Mouse (Mus musculus): Measurements from ENCODE around the gene 2300009A05Rik. TPM values are rescaled to one million over a fixed set of nuclear protein-coding genes. Genes with fewer than 3 reads are reported as not detected.
A peak's percentile ranks its signal among the peaks of the same experiment; 100 is the strongest.

Gene 2300009A05Rik
- total RNA-seq (2021), result 10 to 100 TPM; 39.5 to 65.7 TPM
- long read RNA-seq, experiment 1, transcript 2300009A05Rik-201 (2 exons, 595 nt), result major isoform, 84 of 91 reads
- long read RNA-seq, experiment 1, partial matches to known transcripts, result 4 of 91 reads
- long read RNA-seq, experiment 1, other reads (novel, unspliced or antisense), result 0 of 91 reads
- long read RNA-seq, experiment 2, transcript 2300009A05Rik-201 (2 exons, 595 nt), result major isoform, 27 of 29 reads
- long read RNA-seq, experiment 2, partial matches to known transcripts, result 0 of 29 reads
- long read RNA-seq, experiment 2, other reads (novel, unspliced or antisense), result 0 of 29 reads

DNA sequence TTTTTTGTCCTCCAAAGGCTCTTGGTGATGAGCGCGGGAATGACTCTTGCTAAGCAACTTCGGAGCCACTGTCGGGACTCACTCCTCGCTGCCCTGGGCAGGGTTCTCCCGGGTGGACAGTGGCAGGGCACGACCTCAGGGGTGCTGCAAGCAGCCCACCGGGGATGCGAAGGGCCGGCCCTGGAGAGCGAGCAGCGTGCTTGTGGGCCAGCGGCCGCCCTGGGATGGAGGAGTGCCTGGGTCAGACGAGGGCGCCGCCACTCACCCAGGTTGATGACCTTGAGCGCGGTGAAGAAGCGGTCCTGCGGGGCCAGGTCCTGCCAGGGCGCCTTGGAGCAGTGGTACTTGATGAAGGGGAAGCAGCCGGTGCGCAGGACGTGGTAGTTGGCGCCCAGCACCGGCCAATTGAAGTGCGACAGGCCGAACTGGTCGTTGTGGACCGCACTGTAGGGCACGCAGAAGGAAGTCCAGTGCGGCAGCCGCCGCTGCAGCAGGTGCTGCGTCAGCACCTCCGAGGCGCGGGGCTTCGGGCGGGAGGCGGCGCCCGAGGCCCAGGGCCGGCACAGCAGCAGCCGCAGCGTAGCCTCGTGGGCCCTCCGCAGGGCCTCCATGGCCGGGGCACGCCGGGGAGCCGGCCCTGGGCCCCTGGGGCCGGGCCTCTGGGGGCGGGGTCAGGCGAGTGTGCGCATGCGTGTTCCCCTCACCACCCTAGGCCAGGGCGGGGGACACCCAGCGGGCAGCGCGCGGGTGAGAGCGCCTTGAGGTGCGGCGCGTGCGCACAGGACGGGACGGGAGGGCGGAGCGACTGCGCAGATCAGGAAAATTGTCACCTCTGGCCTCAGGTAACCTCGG lies at the start of gene 2300009A05Rik:
Gene 2300009A05Rik (minus strand): TSS at position 636 of the 852 bp plus-strand sequence.
- peak; percentile 99 for DNase-seq

DNA sequence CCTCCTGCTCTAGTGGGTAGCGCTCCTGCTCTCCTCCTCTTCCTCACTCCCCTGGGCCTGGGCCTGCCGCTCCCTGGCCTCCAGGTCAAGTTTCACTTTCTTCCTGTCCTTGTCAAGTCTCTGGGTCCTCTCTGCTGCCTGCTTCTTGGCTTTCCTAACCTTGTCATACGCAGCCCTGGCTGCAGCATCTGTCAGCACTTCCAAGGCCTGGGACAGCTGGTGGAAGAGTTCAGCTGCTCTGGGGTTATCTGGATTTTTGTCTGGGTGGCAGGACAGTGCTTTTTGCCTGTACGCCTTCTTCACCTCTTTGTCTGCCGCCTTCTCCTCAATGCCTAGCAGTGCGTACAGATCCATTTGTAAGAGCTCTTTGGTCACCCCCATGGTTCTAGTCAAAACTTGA lies 44.6 kb upstream of the 2300009A05Rik start:
- no peak for DNase-seq

DNA sequence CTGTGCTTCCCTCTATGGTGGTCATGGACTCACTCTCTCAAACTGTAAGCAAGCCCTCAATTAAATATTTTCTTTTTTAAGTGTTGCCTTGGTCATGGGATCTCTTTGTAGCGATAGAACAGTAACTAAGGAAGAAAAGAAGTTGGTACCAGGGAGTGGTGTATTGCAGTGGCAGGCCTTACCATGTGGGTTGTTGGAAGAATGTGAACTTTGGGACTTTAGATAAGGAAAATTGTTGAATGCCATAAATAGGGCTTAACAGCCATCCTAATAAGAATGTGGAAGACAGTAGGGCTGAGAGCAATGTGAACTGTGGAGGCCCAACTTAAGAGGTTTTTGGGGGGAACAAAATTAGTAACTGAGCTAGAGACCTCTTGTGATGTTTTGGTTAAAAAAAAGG lies 31.6 kb upstream of the 2300009A05Rik start:
- no peak for DNase-seq

DNA sequence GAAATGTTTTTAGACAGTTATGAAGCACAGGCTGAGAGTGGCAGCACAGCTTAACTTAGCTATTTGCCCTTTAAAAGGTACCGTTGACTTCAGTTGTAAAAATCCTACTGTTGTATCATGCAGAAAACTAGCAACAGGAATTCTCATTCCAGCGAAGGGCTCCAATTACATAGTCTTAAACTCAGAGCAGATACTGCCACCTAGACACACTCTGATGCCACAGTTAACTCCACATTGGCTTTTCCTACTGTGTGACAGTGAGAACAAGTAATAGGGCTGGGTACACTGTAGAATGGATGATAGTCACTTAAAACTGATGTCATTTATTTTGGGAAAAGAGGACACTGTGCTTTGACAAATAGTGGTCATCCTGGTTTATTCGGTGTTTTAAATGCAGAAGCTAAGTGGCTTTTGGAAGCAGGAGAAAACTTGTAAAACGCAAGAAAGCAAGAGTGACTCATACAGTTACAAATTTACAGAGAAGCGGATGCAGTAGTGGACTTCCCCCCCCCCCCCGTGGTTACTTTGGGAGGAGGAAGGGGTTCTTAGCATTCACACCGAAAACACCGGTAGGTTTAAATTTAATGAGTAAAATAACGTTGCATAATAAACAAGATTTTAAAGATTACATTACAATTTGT lies 22.2 kb upstream of the 2300009A05Rik start:
- no peak for DNase-seq

DNA sequence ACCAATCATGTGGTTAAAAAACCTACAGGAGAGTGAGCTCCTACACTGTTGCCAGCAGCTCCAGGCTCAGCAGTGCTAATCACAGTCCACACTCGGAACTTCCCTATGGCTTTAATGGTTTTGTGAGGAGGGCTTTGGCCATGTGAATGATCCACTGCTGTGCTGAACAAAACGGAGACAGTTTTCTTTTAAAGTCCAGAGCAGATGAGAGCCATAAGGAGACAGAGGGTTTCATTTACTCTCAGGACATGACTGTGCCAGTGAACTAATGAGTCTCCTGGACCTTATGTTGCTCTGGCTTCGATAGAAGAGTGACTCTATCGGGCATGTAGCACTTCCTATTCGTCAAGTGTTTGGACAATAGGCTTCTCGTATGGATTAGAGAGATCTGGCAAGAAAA lies 21.4 kb upstream of the 2300009A05Rik start:
- DNase-seq, result no peak

DNA sequence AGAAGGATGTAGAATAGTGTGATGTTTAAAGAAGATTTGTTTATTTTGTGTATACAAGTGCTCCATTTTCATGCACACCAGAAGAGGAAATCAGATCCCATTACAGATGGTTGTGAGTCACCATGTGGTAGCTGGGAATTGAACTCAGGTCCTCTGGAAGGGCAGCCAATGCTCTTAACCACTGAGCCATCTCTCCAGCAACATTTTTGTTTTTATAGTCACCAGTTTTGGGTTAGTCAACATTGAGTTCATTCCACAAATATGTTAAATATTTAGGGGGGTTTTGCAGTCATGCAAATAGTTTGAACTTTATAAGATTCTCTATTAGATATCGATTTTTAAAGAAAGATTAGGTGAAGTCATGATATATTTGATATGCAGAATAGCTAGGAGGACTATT lies 1.1 kb upstream of the 2300009A05Rik start:
- DNase-seq, result no peak

DNA sequence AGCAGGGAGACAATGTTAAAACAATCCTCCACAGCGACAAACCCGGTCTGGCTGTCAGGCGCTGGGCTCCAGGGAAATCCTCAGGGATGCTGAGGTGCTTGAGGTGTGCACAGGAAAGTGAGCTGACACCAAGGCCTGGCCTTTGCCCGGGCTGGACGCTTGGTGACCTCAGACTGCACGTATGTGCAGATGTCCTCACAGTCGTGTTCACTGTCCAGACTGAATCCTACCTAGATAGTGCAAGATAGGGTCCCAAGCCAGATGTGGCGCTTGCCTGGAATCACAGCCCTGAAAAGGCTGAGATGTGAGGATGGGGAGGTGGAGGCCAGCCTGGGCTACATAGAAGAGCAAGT lies 393 bp upstream of the 2300009A05Rik start:
- DNase-seq, result no peak

DNA sequence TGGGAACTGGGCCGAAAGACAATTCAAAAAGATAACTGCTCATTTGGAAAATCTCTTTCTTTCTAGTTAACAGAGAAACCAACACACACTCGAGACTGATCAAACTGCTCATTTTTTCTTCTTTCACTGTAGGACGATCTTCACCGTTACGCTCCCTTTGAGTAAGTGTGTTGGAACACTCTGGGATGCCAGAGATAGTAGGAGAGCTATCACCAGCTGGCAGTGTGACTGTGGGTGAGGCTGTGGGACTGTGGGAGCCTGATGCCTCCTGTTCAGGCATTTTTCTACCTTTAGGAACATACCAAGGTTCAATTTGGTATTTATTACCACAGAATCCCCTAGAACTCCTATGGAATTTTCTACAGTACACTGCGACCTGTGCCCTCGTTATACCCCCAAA lies 3.4 kb downstream of the 2300009A05Rik start:
- no peak for DNase-seq

DNA sequence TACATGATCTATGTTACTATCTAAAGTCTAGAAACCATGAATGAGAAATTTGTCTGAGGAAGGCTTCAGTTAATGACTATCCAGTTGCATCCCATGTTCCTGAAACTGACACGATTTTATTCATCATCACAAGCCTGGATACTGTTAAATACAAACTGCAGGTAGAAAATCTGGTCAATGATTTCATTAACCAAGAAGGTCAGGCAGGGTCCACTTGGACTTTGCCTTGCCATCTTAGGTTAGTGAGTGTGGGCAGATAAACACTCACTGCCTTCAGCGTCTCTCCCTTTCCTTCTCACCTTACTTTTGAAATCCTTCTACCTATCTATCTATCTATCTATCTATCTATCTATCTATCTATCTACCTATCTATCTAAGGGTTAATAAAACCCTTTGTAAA lies 7.7 kb downstream of the 2300009A05Rik start:
- DNase-seq, result no peak

DNA sequence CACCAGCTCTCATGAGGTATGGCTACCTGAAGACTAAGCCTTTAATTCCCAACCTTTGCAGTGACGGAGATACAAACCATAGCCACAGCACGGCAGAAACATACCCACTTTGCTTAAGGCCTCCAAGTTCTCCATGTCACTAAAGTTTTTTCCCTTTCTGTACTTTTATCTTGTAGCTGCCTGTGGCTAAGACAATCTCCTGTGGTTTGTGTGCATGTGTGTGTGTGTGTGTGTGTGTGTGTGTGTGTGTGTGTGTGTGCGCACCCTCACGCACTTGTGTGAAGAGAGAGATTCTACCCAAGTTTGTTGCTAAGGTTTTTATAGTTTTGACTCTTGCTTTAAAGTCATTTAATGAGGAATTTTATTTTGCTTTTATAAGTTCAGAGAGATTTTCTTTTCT lies 16.3 kb downstream of the 2300009A05Rik start:
- DNase-seq, result no peak

DNA sequence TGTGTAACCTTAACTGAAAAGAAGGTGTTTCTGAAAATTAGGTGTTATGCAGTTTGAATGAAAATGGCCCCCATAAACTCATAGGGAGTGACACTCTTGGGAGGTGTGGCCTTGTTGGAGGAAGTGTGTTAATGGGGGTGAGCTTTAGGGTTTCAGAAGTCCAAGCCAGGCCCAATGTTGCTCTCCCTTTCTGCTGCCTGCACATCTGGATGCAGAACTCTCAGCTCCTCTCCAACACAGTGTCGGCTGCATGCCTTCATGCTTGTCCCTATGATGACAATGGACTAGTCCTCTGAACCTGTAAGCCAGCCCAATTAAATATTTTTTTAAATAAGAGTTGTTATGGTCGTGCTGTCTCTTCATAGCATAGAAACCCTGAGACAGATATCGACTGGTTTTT lies 18.7 kb downstream of the 2300009A05Rik start:
- DNase-seq, result no peak

DNA sequence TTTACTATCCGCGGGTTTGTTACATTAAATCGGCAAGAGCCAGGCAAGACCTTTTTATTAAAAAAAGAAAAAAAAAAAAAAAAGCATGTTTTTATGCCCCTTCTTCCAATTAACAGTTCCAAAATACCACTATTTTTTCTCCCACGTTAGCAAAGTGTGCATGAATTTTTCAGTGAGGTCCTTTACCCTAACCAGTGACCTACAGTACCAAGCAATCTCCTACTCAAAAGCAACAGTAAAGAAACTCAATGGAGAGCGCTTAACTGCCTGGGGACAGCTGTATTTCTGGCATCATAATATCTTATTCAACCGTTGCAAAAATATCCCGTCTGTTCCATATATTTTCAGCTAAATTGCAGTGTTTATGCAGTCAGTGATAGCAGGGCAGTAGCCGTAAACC lies 20.9 kb downstream of the 2300009A05Rik start:
- DNase-seq, result no peak

DNA sequence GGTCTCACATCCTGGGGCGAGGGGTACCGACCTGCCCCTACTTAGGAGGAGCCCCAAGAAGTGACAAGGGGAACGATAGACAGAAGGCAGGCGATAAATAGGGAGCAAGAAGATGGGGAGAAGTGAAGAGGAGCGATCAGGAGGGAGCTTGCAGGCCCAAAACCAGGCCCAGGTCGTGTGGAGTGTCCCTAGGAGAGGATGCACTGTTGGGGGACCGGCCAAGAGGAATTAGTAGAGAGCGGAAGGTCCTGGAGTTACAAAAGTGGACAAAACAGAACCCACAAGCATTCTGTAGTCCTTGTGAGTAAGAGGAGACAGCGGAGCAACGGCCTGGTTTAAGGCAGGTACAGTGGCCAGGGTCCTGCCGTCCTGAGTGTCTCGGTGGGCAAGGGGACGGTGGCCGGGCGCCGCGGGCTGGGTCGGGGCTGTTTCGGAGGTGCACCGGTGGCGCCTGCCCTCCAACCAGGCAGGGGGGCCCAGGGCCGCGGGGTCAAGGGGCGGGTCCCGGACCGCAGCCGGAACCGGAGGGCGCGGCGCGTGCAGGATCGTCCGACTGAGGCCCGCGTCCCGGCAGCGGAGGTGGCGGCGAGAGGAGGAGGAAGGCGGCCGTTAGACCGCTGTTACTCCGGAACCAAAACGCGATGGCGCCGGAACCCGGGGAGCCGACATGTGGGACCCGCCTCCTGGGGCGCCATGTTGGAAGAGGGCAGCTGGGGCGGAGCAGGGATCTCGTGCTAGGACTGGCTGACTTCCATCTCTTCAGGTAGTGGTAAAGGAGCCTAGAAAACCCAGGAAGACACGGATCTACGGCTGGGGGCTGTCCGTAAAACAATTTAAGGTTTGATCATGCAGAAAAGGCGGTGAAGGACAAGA lies 21.5 kb downstream of the 2300009A05Rik start, which contains the start of gene Map2k5:
Gene Map2k5 (minus strand): TSS at position 633 of the 873 bp plus-strand sequence.
- DNase-seq, result peak; percentile 94 to 95

DNA sequence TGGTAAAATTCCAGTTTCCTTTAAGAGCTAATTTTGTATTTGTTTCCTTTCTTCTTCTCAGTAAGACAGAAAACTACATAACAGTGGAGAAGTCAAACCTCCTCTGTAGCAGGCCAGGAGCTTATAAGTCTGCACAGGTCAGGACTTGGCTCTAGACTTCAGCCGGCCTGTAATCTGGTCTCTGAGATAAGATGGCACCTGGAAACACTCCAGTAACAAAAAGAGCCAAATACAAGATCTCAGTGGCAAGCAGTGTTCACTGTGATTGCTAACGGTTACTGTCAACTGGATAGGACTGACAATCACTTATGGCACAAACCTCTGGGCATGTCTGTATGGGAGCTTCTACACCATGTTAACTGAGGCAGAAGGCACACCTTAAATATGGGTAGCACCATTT lies 25.7 kb downstream of the 2300009A05Rik start:
- no peak for DNase-seq

DNA sequence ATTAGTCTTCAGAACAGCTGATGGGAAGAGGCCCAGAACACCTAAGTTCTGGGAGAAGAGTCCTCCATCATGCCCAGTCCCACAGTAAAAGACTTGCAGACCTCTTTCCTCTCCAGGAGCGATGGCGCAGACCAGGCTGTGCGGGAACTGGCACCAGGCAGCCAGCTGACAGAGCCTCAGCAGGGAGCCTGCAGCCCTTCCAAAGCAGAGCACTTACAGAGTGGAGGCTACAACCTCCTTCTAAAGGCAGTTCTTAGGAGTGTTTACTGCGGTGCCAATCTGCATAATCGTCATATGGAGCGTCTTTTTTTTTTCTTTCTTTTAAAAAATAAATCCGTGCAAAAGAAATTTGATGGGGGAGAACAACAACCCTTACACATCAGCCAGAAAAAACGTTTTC lies 26.5 kb downstream of the 2300009A05Rik start:
- DNase-seq, result no peak

DNA sequence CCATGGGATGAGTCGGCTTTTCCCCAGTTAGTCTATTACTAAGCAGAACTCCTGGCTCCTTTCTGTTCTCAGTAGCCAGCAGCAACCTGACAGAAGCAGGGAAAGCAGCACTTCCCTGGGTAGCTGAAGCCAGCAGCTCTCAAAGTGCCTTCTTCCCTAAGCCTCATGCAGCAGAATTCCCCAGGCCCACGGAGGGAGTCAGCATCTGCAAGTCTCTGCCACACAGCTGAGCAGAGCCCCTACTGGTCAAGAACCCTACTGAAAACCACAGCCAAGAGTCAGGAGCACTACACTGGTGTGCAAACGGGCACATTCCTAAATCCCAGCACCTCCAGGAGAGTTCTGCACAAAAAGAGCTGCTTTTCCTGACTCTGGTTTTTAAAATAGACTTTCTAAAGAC lies 38.6 kb downstream of the 2300009A05Rik start:
- DNase-seq, result no peak

DNA sequence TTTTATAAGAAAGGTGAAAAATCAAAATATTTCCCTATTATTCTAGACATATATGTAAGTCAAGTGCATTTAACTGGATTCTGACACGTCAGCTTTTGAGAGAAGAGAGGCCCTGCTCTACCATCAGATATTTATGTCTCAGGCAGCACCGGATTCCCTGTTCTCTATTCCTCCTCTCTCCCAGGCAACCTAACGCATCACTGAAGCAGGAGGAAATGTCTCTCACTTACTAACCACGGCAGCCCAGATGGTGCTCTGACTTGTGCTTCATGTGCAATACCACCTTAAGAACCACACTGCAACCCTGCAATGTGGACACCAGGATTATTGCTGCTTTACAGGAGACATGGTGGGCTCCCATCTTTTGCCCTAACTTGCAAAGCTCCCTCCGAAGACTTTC lies 40.0 kb downstream of the 2300009A05Rik start:
- no peak for DNase-seq

DNA sequence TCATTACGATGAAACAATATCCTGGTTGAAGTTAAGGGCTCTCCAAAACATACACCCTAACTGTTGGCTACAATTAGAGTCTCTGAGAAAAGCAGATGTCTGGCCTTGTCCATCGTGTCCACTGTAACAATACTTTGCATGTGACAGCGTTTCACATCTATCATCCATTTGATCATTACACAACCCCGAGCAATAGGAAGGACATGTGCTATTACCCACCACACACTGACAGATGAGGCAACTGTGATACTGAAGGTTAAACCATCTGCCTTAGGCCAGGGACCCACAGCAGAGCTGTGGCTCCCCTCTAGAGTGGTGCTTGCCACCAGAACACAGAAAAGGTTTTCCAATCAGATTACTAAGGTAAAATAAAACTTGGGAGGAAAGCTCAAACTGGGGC lies 42.3 kb downstream of the 2300009A05Rik start:
- no peak for DNase-seq

DNA sequence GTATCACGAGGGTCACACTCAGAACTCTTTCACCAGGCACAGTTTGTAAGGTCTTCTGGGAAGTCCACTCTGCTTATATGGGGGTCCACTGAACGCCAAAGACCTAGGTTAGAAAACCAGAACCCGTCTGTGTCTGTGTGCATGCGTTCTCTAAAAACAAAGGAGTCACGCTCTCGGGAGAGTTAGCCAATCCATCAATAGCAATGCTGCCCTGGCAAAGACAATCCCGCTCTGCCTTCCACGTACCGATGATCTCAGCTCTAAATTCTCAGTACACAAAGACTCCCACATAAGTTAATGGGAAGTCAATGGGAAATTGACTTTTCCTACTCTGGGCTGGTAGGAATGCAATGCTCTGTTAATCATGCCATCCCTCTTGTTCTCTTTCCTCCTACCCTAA lies 42.8 kb downstream of the 2300009A05Rik start:
- no peak for DNase-seq

DNA sequence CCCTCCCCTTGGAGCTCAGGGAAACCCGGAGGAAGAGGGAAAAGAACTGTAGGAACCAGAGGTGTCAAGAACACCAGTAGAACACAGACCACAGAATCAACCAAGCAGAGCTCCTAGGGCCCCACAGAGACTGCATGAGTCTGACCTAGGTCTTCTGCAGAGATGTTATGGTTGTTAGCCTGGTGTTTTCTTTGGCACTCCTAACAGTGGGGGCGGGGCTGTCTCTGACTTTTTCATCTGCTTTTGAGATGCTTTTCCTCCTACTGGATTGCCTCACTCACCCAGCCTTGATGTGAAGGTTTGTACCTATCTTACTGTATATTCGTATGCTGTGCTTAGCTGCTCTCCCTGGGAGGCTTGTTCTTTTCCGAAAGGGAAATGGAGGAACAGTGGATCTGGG lies 44.9 kb downstream of the 2300009A05Rik start:
- peak; percentile 24 to 43 for DNase-seq

DNA sequence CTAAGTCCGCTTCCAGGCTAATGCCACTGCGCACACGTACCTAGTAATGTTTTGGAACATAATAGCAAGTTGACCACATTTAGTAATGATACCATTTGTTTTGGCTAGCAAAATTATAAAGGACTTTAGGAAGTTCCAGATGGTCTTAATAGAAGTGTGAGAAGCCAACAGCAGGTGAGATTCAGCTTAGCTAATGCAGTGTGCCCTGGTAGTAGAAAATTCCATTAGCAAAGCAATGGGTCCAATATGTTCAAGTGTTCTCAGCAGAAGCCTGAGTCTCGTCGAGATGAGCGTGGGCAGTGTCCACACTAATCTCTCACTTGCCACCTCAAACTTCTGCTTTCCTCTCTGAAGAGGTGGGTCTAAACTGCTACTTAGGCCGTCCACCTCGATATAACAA lies 49.0 kb downstream of the 2300009A05Rik start:
- no peak for DNase-seq

DNA sequence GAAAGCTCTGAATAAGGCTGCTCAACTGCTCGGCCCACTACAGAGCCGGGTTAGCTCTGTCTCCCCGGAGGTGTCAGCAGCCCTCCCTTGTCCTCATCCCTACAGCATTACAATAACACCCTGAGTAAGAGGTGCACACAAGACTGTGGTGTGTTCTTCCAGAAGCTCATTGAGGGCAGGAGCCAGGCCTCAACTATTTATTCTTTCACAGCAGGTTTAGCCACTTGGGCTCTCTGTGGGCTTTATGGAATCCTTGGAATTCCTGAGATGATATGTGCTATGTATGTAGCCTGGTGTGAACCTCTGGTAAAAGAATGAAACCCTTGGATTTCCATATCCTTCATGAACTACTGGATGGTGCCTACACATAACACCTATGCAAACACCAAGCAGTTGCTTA lies 49.8 kb downstream of the 2300009A05Rik start:
- DNase-seq, result no peak

All from adrenal gland, postnatal 36 days (tissue).